Mouse (Mus musculus) urinary bladder, postnatal 4 days (tissue): Measurements from ENCODE around the gene Rtkn2.

Experiments
- DNase-seq, 2 experiments: peaks; one replicate each; pipeline ENCODE4 v3.0.0; 2021 to 2022; ENCODE audit warnings: low spot score in 2 of 2

The Rtkn2 gene

DNA sequence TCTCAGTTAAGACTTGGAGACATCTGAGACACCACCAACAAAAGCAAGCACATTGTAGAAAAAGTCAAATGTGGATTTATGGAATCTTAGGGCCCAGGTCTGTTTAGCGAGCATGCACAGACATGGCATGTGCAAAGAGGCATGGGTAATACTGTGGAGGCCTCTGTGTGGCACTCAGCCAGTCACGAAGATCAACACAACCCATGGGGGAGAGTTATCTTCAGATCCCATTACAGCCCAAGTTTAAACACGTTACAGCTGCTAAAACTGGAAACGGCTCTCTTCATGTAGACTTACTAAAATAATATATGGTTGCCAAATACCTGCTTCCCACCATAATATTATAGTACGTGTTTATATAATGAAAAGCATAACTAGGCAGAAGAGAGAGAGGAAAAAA, 124.6 kb downstream of the Rtkn2 start:
- DNase-seq: no peak

DNA sequence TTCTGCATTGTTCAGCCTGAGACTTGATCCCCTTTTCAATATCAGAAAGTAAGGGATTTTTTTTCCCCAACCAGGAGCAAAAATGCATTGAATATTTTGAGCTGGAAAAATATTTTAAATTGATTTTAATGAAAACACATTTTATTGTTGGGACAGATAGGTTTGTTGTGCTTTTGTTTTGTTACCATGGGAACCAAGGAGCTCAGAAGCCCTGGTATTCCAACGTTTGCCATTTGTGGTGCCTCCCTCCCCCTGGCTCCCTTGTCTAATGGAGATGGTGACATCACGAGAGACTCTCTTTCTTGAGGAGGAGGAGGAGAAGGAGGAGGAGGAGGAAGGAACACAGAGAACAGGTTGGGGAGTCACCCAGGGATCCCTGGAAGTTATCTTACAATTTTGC, 125.1 kb downstream of the Rtkn2 start:
- no peak for DNase-seq

- no peak for DNase-seq
These were observed 125.8 kb downstream of the Rtkn2 start for GRCm38 (mm10) chr10:68104881-68105781.

DNA sequence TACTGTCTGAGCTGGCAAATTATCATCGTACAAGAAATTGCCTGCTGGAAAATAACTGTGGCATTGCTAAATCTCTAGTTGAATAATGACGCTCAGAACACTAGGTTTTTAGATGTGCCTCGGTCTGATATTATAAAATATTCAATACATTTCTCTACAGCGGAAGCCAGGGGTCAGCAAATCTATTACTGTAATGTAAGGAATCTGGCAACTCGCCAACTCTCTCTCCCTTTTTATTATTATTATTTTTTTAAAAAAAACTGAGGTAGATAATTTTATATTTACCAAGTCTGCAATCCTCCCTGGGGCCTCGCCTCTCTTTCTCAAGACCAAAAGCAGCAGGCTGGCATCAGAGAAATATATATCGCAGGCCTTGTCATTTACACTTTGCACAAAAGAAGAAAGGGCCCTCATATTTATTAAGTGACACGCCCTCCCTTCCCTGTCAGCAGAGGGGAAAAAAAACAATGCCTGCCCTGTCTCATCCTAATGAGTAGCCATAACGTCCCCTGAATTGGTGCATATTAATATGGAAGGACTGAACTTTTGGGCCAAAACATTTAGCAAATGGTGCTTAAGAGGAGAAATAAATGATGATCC, 127.1 kb downstream of the Rtkn2 start:
- no peak for DNase-seq

- no peak for DNase-seq
These were observed 128.3 kb downstream of the Rtkn2 start for GRCm38 (mm10) chr10:68107716-68108115.
